Mouse (Mus musculus): Measurements from ENCODE around the gene 2410004P03Rik. TPM values are rescaled to one million over a fixed set of nuclear protein-coding genes. Genes with fewer than 3 reads are reported as not detected.

Gene 2410004P03Rik
- total RNA-seq, 2 experiments from 2014 or later = 0.08 TPM; not detected in 1

Other genes starting within 250 kb of the 2410004P03Rik start
- under 1 TPM; 0.39 to 0.98 TPM for gene Greb1, start 210.8 kb downstream of the 2410004P03Rik start, total RNA-seq (2021)
- 10 to 100 TPM; 53.1 to 57.7 TPM for gene E2f6, start 200.8 kb downstream of the 2410004P03Rik start, total RNA-seq (2021)
- gene Rock2, start 116.8 kb downstream of the 2410004P03Rik start, total RNA-seq (2021) = 100 to 1,000 TPM; 122 to 125 TPM
- gene Pqlc3, start 11.3 kb downstream of the 2410004P03Rik start, total RNA-seq (2021) = 1 to 10 TPM; 4.3 to 4.4 TPM
- gene Kcnf1, start 165.2 kb upstream of the 2410004P03Rik start, total RNA-seq (2021) = 1 to 10 TPM; 5.1 to 5.8 TPM

Measured in gastrocnemius, postnatal 4 days (tissue).